In the genomic region with DNA sequence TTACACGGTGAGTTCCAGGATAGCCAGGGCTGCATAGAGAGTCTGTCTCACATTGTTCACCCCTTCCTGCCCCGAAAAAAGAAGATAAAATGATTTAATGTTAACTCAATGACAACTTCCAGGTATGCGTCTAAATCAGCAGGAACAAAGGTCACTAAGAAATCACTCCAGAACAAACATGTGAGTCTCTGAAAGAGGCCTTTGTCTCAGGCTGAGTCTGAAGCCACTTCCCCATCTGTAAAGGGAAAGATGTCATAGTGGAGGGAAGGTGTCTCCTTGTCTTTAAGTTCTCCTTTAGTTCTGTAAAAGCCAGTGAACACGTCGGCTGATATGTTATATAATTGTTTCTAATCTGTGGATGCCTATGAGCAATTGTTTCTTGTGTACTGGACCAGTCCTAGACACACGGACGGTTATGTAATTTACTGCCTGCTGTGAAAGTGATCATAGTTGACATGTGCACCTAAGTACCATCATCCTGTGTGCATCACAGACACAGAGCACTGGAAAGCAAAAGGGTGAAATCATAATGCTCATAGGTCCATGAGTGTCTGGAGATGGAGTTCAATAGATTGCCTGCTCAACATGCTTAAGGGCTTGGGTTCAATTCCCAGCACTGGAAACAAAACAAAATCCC, we compare ENCODE assay signal across 15 mouse cellular contexts.
DNase-seq lines count a peak whose midpoint lies in the region; ATAC-seq and TF ChIP-seq lines count a peak whose summit lies in the region.
"Had no signal": no experiment of that assay in that cellular context is flagged by ENCODE, and none has a peak within 500 bp of the region (broad histone marks: within the 10 kb centered on the region; RNA-seq: fewer than 3 reads in every experiment).

No protein-coding gene starts in this region.

- peaks cover 6 to 14% of the 10 kb centered on the region in 2 experiments; a peak in 3 of 4 replicates for H3K4me1 ChIP-seq in heart, embryonic 14.5 days (ENCODE audit: control insufficient read depth in 2 of 2, insufficient read depth in 2 of 2, low read length in 2 of 2)
- peaks cover 40% of the 10 kb centered on the region for H3K4me1 ChIP-seq in embryonic facial prominence, embryonic 13.5 days
- H3K4me1 ChIP-seq in intestine, postnatal 0 days (replicated peaks; ENCODE audit: control insufficient read depth, insufficient read depth, low read length), result no peaks in the 10 kb centered on the region
- 0 out of 2 replicates have a peak, but pooled peaks cover 11% of the 10 kb centered on the region for H3K4me1 ChIP-seq in stomach, embryonic 15.5 days

- no peak for ATAC-seq in heart, embryonic 14.5 days (ENCODE audit: insufficient number of reproducible peaks, insufficient read depth, low FRiP score, low read depth)
- no peak for ATAC-seq in embryonic facial prominence, embryonic 13.5 days (ENCODE audit: insufficient number of reproducible peaks, insufficient read depth, low FRiP score, low TSS enrichment, low read depth)
- peak; percentile 86 for ATAC-seq in intestine, postnatal 0 days
- ATAC-seq in stomach, embryonic 15.5 days (ENCODE audit: insufficient read depth, low FRiP score, low read depth), result peak; percentile 9; the same call in 1 of the 2 replicates
- ATAC-seq: activated CD4-positive, CD25-positive, alpha-beta regulatory T cell, adult 4 months; CD4-positive, CD25-positive, alpha-beta regulatory T cell, adult 4 months; liver, postnatal 0 days had no signal

- no peak overlapping the region for H3K9ac ChIP-seq in heart, embryonic 14.5 days (ENCODE audit: low read length)
- no peak overlapping the region for H3K9ac ChIP-seq in embryonic facial prominence, embryonic 13.5 days
- H3K9ac ChIP-seq in intestine, postnatal 0 days (ENCODE audit: low read depth, low read length), result no peak overlapping the region
- no peak overlapping the region for H3K9ac ChIP-seq in stomach, embryonic 15.5 days
- H3K9ac ChIP-seq: liver, postnatal 0 days had no signal

- DNase-seq in heart, adult 8-10 months (ENCODE audit: low spot score), result no peak
- DNase-seq in embryo, embryonic 11 days, result no peak
- DNase-seq in urinary bladder, postnatal 14 days (ENCODE audit: low spot score), result no peak
- DNase-seq: cerebellum, adult 2 months; kidney, adult 18-20 months; liver, postnatal 0 days; right cerebral cortex, postnatal 14 days; thymus, postnatal 25 days had no signal

- no peaks in the 10 kb centered on the region for H3K27me3 ChIP-seq in heart, embryonic 14.5 days (ENCODE audit: control insufficient read depth, insufficient read depth, low read length)
- H3K27me3 ChIP-seq in embryonic facial prominence, embryonic 13.5 days, result no peaks in the 10 kb centered on the region
- H3K27me3 ChIP-seq in intestine, postnatal 0 days (replicated peaks; ENCODE audit: control insufficient read depth, insufficient read depth, low read length), result no peaks in the 10 kb centered on the region
- no peaks in the 10 kb centered on the region for H3K27me3 ChIP-seq in stomach, embryonic 15.5 days (replicated peaks)

- H3K4me2 ChIP-seq in heart, embryonic 14.5 days (ENCODE audit: low read length), result no peak overlapping the region; the same call in 1 of the 2 replicates
- no peak overlapping the region for H3K4me2 ChIP-seq in embryonic facial prominence, embryonic 13.5 days
- no peak overlapping the region for H3K4me2 ChIP-seq in intestine, postnatal 0 days (replicated peaks; ENCODE audit: low read depth)
- no peak overlapping the region for H3K4me2 ChIP-seq in stomach, embryonic 15.5 days

- H3K27ac ChIP-seq in heart, embryonic 14.5 days (replicated peaks in 1 of 2; ENCODE audit: control insufficient read depth in 1 of 2, insufficient read depth in 1 of 2, low read depth in 2 of 2, low read length in 2 of 2), result peak overlapping the region; percentile 76 to 81
- peak overlapping the region; percentile 78 for H3K27ac ChIP-seq in embryonic facial prominence, embryonic 13.5 days
- H3K27ac ChIP-seq in intestine, postnatal 0 days (ENCODE audit: low read depth, low read length), result 0 out of 2 replicates have a peak overlapping the region, but pooled peaks have one; percentile 22
- H3K27ac ChIP-seq in stomach, embryonic 15.5 days, result no peak overlapping the region
- H3K27ac ChIP-seq: macrophage had no signal

- H3K9me3 ChIP-seq in heart, embryonic 14.5 days (ENCODE audit: control insufficient read depth, low read length), result no peaks in the 10 kb centered on the region
- peaks cover 2% of the 10 kb centered on the region; the same call in 1 of the 2 replicates for H3K9me3 ChIP-seq in embryonic facial prominence, embryonic 13.5 days
- no peaks in the 10 kb centered on the region for H3K9me3 ChIP-seq in intestine, postnatal 0 days (ENCODE audit: control insufficient read depth)
- H3K9me3 ChIP-seq in stomach, embryonic 15.5 days, result no peaks in the 10 kb centered on the region

- no peak overlapping the region for H3K4me3 ChIP-seq in heart, embryonic 14.5 days (ENCODE audit: control insufficient read depth in 1 of 2, insufficient read depth in 1 of 2, low read depth in 1 of 2, low read length in 2 of 2)
- no peak overlapping the region for H3K4me3 ChIP-seq in embryonic facial prominence, embryonic 13.5 days
- no peak overlapping the region for H3K4me3 ChIP-seq in intestine, postnatal 0 days (ENCODE audit: low read depth, low read length)
- H3K4me3 ChIP-seq in stomach, embryonic 15.5 days (replicated peaks), result no peak overlapping the region

- no peak for TF ChIP-seq CTCF in intestine, postnatal 0 days (IDR thresholded peaks at IDR 0.05; ENCODE audit: low read depth)

- 61% methylated on average over 7 of the region's 7 CpGs for WGBS in heart, embryonic 14.5 days
- 49% methylated on average over 7 of the region's 7 CpGs for WGBS in embryonic facial prominence, embryonic 13.5 days
- WGBS in intestine, postnatal 0 days, result 24% methylated on average over 7 of the region's 7 CpGs
- WGBS in stomach, embryonic 15.5 days, result 46% methylated on average over 7 of the region's 7 CpGs

- H3K36me3 ChIP-seq in heart, embryonic 14.5 days (ENCODE audit: control insufficient read depth, insufficient read depth, low read length), result no peaks in the 10 kb centered on the region
- no peaks in the 10 kb centered on the region for H3K36me3 ChIP-seq in embryonic facial prominence, embryonic 13.5 days
- no peaks in the 10 kb centered on the region for H3K36me3 ChIP-seq in intestine, postnatal 0 days (ENCODE audit: control insufficient read depth, insufficient read depth)
- H3K36me3 ChIP-seq in stomach, embryonic 15.5 days, result no peaks in the 10 kb centered on the region

Comparison
In these comparisons a context has a peak if more than half of its experiments do, and no peak if none do; other contexts are left out.
1. ATAC-seq: peak in intestine, postnatal 0 days (single experiment) and stomach, embryonic 15.5 days (single experiment); none in heart, embryonic 14.5 days (single experiment) and embryonic facial prominence, embryonic 13.5 days (single experiment).